Mouse (Mus musculus) hematopoietic stem cell, adult 5-6 weeks (primary cell): Measurements from ENCODE around the gene Rhbdl1. TPM values are rescaled to one million over a fixed set of nuclear protein-coding genes. Genes with fewer than 3 reads are reported as not detected.

Experiments
- ATAC-seq, 2 experiments: fragments of 125-278 bp in 1 of 2; replicated peaks in 1 of 2; 2 replicates each; pipeline ENCODE4 v1.8.0; 2016 to 2017; ENCODE audit warnings: inconsistent platforms in 2 of 2, mild to moderate bottlenecking in 2 of 2, moderate number of reproducible peaks in 2 of 2, low read depth in 1 of 2, moderate TSS enrichment in 1 of 2; ENCODE audit not compliant: low FRiP score in 2 of 2, poor library complexity in 2 of 2, severe bottlenecking in 2 of 2, insufficient read depth in 1 of 2, low TSS enrichment in 1 of 2
- total RNA-seq: library from RNA; stranded (forward); fragments of 172-1452, 232-1000 nt; gene quantifications from 2 replicates; pipeline ENCODE4 v1.2.3, GENCODE M21; 2017

Gene Rhbdl1
- total RNA-seq, 1 experiment from 2014 or later, result not detected

DNA sequence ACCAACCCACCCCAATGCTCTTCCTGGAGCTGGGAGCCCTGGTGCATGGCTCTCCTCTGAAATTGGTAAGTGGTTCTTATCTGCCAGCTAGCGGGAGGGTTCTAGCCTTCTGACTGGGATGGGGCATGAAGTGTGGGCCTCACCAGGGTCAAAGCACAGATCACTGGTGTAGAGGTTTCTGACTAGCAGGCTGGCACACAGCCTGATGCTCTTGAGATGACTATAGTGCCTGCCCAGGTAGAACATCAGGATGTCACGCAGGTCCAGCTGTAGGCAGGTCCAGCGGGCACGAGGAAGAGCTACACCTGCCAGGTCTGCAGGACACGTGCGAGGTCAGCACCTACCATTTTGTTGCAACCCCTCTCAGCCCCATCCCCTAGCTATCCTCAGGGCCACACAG lies 23.1 kb upstream of the Rhbdl1 start:
- ATAC-seq, result no peak

DNA sequence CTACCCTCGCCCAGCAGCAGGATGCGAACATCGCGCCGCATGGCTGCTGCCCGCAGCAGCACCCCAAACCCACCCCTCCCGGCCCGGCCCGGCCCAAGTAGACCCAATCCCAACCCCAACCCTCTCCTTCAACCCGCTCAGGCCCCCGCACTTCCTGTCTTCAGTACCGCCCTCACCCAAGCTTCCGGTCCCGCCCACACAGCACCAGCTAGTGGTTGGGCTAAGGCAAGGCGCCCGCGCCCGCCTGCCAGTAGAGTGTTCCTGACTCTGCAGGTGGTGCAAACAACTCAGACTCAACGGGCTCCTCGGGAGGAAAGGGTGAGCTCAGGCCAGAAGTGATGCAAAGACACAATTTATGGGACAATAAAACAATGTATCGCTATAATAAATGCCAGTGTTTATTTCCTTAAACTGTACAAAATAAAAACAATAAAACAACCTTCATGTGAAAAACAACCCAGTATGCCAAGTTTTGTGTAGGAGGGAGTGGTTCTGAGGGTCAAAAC lies 7.4 kb upstream of the Rhbdl1 start, which contains the start of gene Rhot2:
Gene Rhot2 (minus strand): TSS at position 456 of the 506 bp plus-strand sequence.
- ATAC-seq, result peak; percentile 90 to 93

DNA sequence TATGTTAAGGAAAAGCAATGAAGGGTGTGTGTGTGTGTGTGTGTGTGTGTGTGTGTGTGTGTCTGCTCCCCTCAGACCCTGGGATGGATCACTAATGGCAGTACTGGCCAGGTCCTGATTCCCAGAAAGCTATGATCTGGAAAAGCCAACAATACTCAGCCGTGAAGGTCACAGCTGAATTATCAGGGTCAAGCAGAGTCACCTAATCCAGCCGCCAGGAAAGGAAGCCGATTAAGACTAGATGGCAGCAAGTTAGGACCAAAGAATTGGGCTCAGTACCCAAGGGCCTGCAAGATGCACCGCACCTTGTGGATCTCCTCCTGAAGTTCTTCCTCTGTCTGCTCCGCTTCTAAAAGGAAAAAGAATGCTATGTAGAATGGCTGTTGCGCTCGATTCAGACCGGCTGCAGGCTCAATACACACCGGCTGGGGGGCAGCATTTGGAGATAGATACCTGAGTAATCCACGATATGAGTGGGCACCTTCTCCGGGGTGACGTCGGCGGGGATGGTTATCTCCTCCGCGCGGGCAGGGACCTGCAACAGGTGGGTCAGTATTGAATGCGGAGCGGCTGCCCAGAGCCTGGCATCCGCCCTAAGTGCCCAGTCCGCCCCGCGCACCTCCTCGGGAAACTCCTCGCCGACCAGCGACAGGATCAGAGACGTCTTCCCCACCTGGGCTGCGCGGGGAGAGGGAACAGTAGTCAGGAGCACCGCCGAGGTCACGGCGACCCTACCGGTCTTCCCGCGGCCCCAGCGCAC lies 6.7 kb upstream of the Rhbdl1 start:
- ATAC-seq, result no peak

DNA sequence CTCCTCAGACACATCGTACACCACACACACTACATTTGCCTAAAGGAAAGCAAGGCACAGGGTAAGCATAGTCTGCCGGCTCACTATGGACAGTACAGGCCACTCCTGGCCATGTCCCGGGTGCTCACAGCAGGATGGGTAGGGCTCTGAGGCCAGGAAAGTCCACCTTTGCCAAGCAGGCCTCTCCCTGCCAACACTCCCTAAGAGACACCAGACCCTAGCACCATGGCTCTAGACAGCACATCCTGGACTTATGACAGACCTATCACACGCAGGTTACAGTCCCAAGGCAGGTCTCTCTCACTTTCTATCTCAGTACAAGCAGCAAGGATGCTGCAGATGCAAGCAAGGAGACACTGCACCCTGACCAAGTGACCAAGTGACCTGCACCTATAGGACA lies 6.0 kb upstream of the Rhbdl1 start:
- no peak for ATAC-seq

DNA sequence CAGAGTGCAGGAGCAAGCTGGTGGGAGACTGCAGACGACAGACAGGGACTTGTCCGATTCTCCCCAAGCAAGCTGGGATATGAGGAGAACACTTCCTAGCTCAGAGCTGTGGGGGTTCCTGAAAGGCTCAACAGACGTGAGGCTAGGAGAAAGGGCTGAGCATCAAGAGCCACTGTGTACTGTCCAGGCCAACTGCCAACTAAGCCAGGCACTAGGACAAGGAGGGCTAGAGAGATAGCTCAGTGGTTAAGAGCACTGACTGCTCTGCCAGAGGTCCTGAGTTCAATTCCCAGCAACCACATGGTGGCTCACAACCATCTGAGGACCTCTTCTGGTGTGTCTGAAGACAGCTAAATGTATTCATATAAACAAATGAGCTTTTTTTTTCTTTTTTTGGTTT lies 5.4 kb upstream of the Rhbdl1 start:
- ATAC-seq, result no peak

DNA sequence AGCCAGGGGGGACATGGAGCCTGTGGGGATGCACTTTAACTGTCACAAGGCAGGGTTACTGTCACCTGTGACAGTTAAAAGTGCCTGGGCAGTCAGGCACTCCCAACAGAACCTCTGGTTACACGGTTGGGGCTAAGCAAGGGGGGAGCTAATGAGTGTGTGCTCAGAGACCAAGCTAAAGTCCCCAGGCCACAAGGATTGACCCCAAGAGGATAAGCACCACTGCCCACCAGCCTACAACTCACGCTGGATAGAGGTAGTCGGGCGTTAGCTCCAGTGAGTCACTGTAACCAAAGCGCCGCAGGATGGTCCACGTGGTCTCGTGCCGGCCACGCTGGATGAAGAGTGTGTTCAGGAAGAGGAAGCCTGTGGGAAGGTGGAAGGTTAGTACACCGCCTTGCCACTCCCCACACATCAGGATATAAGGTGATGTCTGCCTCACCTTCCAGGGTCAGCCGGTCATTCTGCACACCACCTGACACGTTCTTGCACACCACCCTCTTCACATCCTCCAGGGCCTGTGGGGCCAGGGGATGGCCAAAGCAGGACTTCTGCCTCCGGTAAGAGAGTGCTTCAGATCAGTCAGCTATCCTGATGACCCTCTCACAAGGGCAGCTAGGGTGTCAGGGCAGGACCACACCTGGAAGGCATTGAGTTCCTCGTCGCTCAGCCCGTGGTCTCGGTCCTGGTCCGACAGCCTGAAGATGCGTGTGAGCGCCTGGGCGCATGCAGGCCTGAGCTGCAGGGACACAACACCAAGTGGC lies 4.2 kb upstream of the Rhbdl1 start, which contains the start of gene Gm20683:
Gene Gm20683 (minus strand): TSS at position 647 of the 764 bp plus-strand sequence.
- ATAC-seq, result no peak

DNA sequence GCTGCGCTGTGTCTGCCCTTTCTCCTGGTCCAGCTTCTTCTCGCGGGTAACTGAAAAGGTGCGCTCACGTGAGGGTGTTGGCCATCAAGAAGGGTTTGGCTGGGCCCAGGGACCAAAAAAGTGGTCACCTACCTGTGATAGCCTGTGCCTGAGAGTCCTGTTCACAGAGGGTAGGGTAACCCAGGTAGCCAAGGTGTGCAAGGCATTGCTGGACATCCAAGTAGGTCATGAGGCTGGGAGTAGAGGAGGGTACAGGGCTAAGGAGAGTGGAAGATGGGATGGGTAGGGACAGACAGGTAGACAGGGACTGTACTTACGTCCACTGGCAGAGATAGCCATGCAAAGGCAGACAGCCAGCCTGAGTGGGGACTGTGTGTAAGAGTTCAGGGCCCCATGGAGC lies 3.4 kb upstream of the Rhbdl1 start:
- no peak for ATAC-seq

DNA sequence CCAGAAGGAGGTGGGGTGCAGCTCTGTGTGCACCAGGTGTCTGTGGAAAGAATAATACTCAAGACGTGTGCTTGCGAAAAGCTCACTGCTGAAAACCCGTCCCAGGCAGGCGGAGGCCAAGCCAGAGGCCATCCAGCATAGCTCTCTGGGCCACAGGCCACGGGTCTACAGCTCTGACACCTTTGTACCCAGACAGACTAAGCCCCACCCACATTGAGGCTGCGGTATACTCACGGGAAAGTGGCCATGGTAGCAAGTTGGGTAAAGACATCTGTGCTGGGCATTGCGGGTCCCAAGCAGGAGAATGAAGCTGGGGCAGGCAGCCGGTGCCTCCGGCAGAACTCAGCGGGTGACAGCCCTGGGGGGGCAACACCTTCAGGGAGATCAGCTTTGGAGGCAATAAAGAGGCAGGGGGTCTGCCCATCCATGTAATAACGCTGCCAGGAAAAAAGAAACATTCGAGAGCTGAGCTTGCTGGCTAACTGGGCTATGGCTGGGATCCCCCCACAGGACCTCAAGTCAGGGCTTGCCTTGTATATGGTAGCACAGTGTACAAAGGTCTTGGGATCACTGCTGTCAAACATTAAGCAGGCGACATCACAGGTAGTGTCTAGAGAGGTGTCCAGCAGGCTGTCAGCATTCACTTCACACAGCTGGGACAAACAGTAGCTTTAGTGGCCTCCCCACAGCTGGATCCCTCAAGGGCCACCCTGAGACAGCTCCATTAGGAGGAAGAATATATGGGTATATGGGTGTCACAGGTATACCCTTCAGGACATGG lies 2.5 kb upstream of the Rhbdl1 start:
- ATAC-seq, result no peak

DNA sequence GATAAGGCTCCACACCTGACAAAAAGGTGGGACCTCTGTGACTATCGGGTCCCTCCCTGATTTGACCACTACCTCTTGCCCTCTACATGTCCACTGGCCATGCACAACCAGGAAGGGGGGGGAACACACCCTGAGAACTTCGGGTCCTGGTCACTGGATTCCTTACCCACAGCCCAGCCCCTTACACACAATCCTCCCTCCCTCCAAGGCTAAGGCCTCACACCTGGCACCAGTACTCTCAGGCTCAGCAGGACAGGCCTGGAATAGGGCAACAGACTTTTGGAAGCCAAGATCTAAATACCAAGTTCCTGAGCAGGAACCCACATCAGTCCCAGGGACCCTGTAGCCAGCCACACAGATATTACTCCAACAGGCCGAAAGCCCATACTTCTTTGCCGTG lies 1.8 kb upstream of the Rhbdl1 start:
- ATAC-seq, result no peak

DNA sequence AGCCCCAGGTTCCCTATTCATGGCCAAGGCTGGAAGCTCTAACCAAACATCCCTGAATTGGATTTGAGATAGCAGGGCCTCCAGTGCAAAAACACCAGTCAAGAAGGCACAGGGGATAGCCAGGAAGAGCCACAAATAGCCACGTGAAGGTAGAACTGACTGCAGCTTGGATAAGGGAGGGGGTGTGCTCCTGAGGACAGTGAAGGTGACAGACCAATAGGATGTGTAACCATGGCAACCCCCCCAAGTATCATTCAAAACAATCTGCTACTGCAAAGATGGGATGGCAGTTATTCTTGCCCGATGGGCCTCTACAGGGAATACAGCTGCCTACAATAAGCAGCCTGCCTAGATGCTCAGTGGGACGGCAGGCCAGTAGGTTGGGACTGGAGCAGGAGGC lies 438 bp upstream of the Rhbdl1 start:
- no peak for ATAC-seq

DNA sequence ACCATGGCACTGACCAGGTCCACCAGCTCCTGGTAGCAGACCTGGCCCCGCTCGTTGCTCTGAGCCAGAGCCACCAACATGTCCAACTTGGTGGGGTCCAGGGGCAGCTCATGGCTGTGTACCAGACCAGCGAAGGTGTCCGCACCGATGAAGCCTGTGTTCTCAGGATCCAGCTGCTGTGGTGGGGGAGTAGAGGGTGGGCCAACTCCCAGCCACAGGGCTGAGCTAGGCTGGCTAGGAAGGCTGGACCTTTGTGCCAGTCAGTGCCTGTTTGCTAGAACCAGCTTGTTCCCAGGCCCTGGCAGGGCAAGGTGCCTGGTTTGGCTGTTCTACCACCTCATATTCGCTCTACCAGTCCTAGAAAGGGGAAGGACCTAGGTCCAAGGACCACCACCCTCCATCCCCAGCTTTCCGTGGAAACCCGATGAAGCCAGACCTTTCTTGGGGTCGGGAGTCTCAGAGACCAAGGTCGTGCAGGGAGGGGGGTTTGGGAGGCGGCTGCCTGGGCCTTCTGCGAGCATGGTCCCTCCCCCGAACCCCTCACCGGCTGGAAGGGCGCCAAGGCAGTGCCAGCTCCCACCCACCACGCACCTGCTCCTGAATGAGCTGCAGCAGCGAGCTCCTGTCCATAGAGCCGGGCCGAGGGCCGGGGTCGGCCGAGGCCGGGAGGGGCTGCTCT lies 559 bp downstream of the Rhbdl1 start:
- no peak for ATAC-seq

DNA sequence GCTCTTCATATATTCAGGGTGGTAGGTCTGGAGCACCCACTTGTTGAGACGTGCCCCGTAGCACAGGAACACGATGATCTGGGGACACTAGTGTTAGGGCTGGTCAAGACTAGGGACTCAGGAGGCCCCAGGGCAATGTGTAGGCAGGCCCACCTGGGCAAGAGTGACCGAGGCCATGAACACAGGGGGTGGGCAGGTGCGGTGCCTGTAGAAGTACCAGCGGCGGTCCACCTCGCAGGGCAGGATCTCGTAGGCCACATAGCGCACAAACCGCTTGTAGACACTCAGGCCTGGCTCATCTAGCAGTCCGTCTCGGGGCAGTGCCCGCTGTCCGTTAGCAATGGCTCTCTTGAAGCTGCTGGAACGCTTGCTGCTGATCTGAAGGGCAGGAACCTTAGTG lies 1.3 kb downstream of the Rhbdl1 start:
- no peak for ATAC-seq

DNA sequence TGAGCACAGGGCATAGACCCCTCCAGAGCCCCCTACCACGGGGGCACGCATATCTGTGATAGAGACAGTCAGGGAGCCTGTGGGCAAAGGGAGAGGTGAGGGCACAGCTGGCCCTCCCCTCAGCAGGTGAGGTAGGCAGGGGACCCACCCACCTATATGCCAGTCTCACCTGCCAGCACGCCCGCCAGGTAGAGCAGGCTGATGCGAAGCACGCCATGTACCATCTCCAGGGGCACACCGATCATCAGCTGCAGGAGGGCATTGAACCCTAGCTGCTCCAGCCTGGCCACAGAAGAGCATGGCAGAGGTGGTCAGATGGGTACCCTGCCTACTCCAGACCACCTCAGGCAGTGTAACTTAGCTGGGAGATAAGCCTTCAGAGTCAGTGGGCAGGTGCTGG lies 1.8 kb downstream of the Rhbdl1 start:
- no peak for ATAC-seq

DNA sequence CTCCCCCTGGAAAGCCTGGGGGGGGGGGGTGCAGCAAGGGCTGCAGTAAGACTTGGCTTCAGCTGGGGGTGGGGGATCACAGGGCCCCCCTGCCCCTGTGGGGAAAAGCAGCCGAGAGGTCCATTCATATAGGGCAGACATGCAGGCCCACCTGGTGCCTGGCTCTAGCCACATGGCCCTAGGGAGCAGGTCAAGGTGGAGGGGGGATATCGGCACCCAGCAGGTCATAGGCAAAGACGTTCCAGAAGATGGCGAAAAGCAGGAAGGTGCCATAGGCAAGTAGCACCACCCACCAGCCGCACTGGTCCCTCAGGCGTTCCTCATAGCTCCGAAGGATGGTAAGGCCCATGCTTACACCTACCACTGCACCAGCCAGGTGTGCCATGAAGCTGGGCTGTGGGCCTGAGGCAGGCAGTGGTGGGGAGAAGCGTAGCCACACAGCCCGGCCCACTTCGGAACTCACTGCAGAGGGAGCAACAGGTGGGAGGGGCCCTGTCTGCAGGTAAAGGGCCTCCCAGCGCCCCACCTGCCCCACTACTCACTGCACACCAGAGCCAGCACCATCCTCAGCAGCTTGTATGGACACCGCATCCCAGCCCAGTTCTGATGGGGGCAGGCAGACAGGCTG lies 2.4 kb downstream of the Rhbdl1 start:
- ATAC-seq, result no peak

DNA sequence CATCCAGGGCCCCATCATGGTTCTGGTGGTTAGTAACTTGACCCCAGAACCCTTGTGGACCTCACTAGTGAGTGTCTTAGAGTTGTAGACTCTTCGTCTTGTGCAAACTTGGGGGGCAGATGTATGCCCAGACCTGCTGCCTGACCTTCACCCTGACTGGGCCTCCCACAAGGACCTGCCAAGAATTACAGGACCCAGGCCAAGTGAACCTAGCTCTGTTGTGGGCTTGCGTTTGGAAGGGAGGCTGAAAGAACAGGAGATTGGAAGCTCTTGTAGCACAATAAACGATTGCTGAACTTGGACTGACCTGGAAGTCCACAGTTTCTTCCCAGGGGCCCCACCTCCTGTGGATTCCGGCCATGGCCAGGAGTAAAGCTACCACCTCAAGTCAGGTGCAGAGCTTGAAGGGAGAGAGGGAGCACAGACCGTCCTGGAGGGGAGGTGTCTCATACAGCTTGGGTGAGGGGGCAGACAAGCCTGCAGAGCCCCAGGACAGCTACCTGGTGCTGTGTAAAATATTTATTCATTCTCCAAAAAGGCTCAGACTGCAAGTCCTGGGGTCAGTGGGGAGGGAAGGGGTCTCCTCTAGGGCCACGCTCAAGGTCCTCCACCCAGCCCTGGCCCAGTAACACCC lies 3.0 kb downstream of the Rhbdl1 start:
- ATAC-seq, result no peak

DNA sequence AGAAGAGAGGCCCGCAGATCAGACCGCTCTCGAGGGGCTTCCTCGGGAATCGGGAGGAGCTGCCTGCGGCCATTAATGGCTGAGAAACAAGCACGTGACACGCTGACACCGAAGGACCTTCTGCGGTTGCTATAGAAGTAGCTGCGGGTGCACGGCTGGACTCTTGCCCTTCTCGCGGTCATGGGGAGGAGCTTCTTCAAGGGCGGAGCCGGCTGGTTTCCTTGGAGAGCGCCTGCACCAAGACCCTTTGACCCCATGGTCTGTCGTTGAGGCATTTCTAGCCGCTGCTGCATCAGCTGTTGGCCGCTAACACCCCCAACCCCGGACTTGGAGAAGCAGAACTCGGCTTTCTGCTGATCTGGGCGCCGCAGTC lies 3.8 kb downstream of the Rhbdl1 start, which contains the start of gene Stub1:
Gene Stub1 (minus strand): TSS at position 114 of the 373 bp plus-strand sequence.
- ATAC-seq, result peak; percentile 14 to 33; a peak in 3 of 4 replicates
